Mouse (Mus musculus) liver, adult 2 months (tissue): Measurements from ENCODE around the gene Catsperg1. TPM values are rescaled to one million over a fixed set of nuclear protein-coding genes. Genes with fewer than 3 reads are reported as not detected.

ENCODE experiments used
- DNase-seq: peaks from one replicate; pipeline ENCODE4 v3.0.0-alpha.2; 2011; ENCODE audit warnings: low read depth, low spot score; ENCODE audit errors: extremely low read depth
- H3K27ac ChIP-seq: fragments of 200-500 bp; replicated peaks from 2 replicates; pipeline ENCODE4 v1.5.1; 2012; ENCODE audit warnings: low read depth, mild to moderate bottlenecking, control low read depth, inconsistent platforms, low read length; ENCODE audit not compliant: insufficient read depth
- H3K27me3 ChIP-seq: fragments of 200-500 bp; 2 replicates; pipeline ENCODE4 v1.6.1; 2012; ENCODE audit warnings: mild to moderate bottlenecking, moderate library complexity, low read length, inconsistent platforms; ENCODE audit not compliant: control insufficient read depth, insufficient read depth
- H3K36me3 ChIP-seq: fragments of 200-500 bp; 2 replicates; pipeline ENCODE4 v1.6.1; 2012; ENCODE audit warnings: low read length, inconsistent platforms; ENCODE audit not compliant: control insufficient read depth, insufficient read depth
- H3K4me1 ChIP-seq: fragments of 200-500 bp; 2 replicates; pipeline ENCODE4 v1.6.1; 2011; ENCODE audit warnings: low read length; ENCODE audit not compliant: control insufficient read depth, insufficient read depth
- H3K4me3 ChIP-seq: fragments of 200-500 bp; 2 replicates; pipeline ENCODE4 v1.5.1; 2011; ENCODE audit warnings: low read depth, mild to moderate bottlenecking, control low read depth, low read length, moderate library complexity; ENCODE audit not compliant: insufficient read depth
- H3K79me2 ChIP-seq: fragments of 200-500 bp; 2 replicates; pipeline ENCODE4 v1.6.1; 2012; ENCODE audit warnings: inconsistent platforms, mild to moderate bottlenecking, low read length, moderate library complexity; ENCODE audit not compliant: control insufficient read depth, insufficient read depth
- H3K9ac ChIP-seq: fragments of 200-500 bp; 2 replicates; pipeline ENCODE4 v1.6.1; 2012; ENCODE audit warnings: low read depth, mild to moderate bottlenecking, control low read depth, inconsistent platforms, low read length
- CTCF ChIP-seq: fragments of 200-500 bp; IDR thresholded peaks from 2 replicates; pipeline ENCODE4 v1.5.1; 2011; ENCODE audit warnings: low read depth, low read length, control low read depth
- POLR2A ChIP-seq: fragments of 200-500 bp; IDR thresholded peaks from 2 replicates; pipeline ENCODE4 v1.6.1; 2011; ENCODE audit warnings: low read length, control low read depth; ENCODE audit not compliant: insufficient read depth; ENCODE audit errors: extremely low read depth
- WGBS: fragments of 180-500 bp; shearing (Covaris S2); methylation state at CpG from one replicate; pipeline ENCODE4 v1.1.7; 2018; 5-methylcytosine and 5-hydroxymethylcytosine counted together
- polyA plus RNA-seq: library from polyadenylated mRNA; depleted of rRNA; stranded (reverse); fragments of >200 nt; gene quantifications from 2 replicates; pipeline ENCODE4 v1.2.3, GENCODE M21; 2012
- total RNA-seq: library from RNA; depleted of rRNA; stranded (reverse); fragments of >200 nt; gene quantifications from 2 replicates; pipeline ENCODE4 v1.2.3, GENCODE M21; 2014

The Catsperg1 gene
- total and polyA plus RNA-seq, 2 experiments: 0.24 to 0.28 TPM

DNA sequence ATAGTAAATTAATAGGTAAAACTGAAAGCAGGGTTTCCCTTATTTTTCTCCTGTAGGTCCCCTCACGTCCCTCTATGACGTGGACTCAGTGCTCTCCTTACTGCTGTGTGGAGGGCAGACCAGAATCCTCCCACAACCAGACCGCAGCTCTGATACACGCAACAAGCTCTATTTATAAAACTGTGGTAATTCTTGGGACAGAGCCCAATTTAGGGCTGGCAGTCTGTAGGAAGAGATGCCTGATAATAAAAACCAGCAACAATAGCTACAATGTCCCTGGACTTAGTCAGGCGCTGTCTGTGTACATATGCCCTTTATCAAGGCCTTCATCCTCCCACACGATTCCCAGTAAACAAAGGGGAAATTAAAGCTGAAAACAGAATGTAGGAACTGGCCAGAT is 19.9 kb upstream of the Catsperg1 start:
- H3K36me3 ChIP-seq: no peaks in the 10 kb centered on the region
- H3K27me3 ChIP-seq: no peaks in the 10 kb centered on the region
- TF ChIP-seq POLR2A (no peak), CTCF (no peak)
- H3K79me2 ChIP-seq: no peaks in the 10 kb centered on the region; the same call in 1 of the 2 replicates
- 45% methylated on average over 6 of the region's 6 CpGs for WGBS
- no peak for DNase-seq
- H3K9ac ChIP-seq: no peak overlapping the region
- H3K4me3 ChIP-seq: no peak overlapping the region
- H3K4me1 ChIP-seq: peaks cover under 1% of the 10 kb centered on the region; the same call in 1 of the 2 replicates
- H3K27ac ChIP-seq: peak overlapping the region; percentile 59

- WGBS: 4% methylated on average over 59 of the region's 62 CpGs
- no peak for DNase-seq
- Histone ChIP-seq H3K27ac (peak within 1 kb of the TSS; percentile 37), H3K36me3 (no peaks in the 10 kb centered on the region), H3K9ac (peak within 1 kb of the TSS; percentile 85), H3K27me3 (no peaks in the 10 kb centered on the region), H3K4me3 (peak within 1 kb of the TSS; percentile 71), H3K4me1 (no peaks in the 10 kb centered on the region; the same call in 1 of the 2 replicates), H3K79me2 (no peaks in the 10 kb centered on the region; the same call in 1 of the 2 replicates)
- TF ChIP-seq CTCF: no peak
- no peak for TF ChIP-seq POLR2A
Observed at GRCm38 (mm10) chr7:29232247-29233013, 18.6 kb upstream of the Catsperg1 start, which contains the start of gene Kcnk6. Gene Kcnk6, minus strand, starts transcription at chr7:29232515.

- peak overlapping the region; percentile 71 for H3K4me3 ChIP-seq
- no peaks in the 10 kb centered on the region; the same call in 1 of the 2 replicates for H3K4me1 ChIP-seq
- H3K27me3 ChIP-seq: no peaks in the 10 kb centered on the region
- WGBS: 43% methylated on average over 3 of the region's 3 CpGs
- TF ChIP-seq CTCF: no peak
- TF ChIP-seq POLR2A: no peak
- H3K79me2 ChIP-seq: no peaks in the 10 kb centered on the region; the same call in 1 of the 2 replicates
- peak overlapping the region; percentile 85 for H3K9ac ChIP-seq
- H3K27ac ChIP-seq: peak overlapping the region; percentile 37
- no peaks in the 10 kb centered on the region for H3K36me3 ChIP-seq
- DNase-seq: peak; percentile 28
Observed at GRCm38 (mm10) chr7:29231517-29231916, 17.7 kb upstream of the Catsperg1 start.

DNA sequence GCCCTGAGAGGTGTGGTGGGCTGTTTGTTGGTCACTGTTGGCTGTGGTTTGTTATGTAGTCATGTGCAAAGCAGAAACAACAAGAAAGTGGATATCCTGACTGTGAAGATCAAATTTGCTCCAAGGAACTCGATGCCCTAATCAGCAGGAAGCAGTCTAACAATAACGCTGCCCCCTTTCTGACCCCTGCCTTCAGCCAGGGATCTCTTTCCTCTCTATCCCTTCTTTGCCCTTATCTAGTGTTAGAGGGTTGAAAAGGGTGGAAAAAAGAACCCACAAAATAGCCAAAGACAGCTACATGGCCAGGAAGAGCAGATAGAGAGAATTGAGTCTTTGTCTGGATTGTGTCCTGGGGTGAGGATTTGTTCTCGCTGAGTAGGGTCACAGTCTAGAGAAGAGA is 16.7 kb upstream of the Catsperg1 start:
- no peak overlapping the region for H3K4me3 ChIP-seq

GRCm38 (mm10) chr7:29228202-29228601 is 14.4 kb upstream of the Catsperg1 start:
- Histone ChIP-seq H3K9ac (no peak overlapping the region), H3K4me1 (no peaks in the 10 kb centered on the region), H3K27ac (0 out of 2 replicates have a peak overlapping the region, but pooled peaks have one; percentile 25), H3K4me3 (no peak overlapping the region), H3K36me3 (no peaks in the 10 kb centered on the region), H3K27me3 (no peaks in the 10 kb centered on the region), H3K79me2 (no peaks in the 10 kb centered on the region; the same call in 1 of the 2 replicates)
- 74% methylated on average over 4 of the region's 4 CpGs for WGBS
- peak; percentile 40 for DNase-seq
- TF ChIP-seq POLR2A (no peak), CTCF (no peak)

More for the DNA sequence above, 16.7 kb upstream of the Catsperg1 start:
- no peaks in the 10 kb centered on the region; the same call in 1 of the 2 replicates for H3K4me1 ChIP-seq
- TF ChIP-seq CTCF (no peak), POLR2A (no peak)
- no peaks in the 10 kb centered on the region for H3K27me3 ChIP-seq
- H3K9ac ChIP-seq: no peak overlapping the region
- no peak for DNase-seq
- H3K79me2 ChIP-seq: no peaks in the 10 kb centered on the region; the same call in 1 of the 2 replicates
- H3K27ac ChIP-seq: no peak overlapping the region
- WGBS: 38% methylated on average over 3 of the region's 3 CpGs
- H3K36me3 ChIP-seq: no peaks in the 10 kb centered on the region
